Mouse (Mus musculus) thymus, adult 2 months (tissue): ENCODE data around the gene Capn7.

Experiments
- CTCF ChIP-seq: fragments of 200-500 bp; IDR thresholded peaks from 2 replicates; pipeline ENCODE4 v1.5.1; 2012; ENCODE audit warnings: mild to moderate bottlenecking, control low read depth, low read length, moderate library complexity, borderline replicate concordance; ENCODE audit not compliant: control insufficient read depth, poor library complexity, insufficient read depth; ENCODE audit errors: extremely low read depth
- POLR2A ChIP-seq: fragments of 200-500 bp; IDR thresholded peaks from 2 replicates; pipeline ENCODE4 v1.6.1; 2012; ENCODE audit warnings: mild to moderate bottlenecking, low read length, control low read depth, moderate library complexity; ENCODE audit not compliant: control insufficient read depth, poor library complexity, insufficient read depth; ENCODE audit errors: extremely low read depth

DNA sequence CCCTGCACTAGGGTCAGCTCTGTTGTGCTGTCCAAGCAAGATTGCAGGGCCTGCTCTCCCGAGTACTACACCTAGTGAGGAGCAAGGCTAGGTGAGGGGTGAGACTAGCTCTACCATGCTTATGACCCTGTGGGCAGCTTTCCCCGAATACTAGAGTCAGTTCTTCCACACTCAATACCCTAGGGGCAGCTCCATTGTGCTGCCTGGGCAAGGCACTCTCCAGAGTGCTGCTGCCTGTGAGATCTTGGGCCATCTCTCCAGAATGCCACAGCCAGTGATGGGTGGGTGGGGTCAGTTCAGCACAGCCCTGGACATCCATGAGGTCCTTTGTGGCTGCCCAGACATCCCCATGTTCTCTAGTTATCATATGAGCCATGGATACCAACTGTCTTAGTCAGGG lies 6.7 kb upstream of the Capn7 start:
- TF ChIP-seq CTCF (no peak), POLR2A (no peak)
